Mouse (Mus musculus): ENCODE measurements around the gene Upf2.

- TF ChIP-seq EP300 (optimal IDR thresholded peaks at IDR 0.05) (no peak), CTCF (IDR thresholded peaks at IDR 0.05; ENCODE audit: low read depth) (no peak)
These were observed 116.1 kb downstream of the Upf2 start for GRCm38 (mm10) chr2:6067341-6067740.

Measured in stomach, postnatal 0 days (tissue).